Mouse (Mus musculus) kidney, postnatal 10 days (tissue): ENCODE results near the gene Mrpl32.
A peak's percentile ranks its signal among the peaks of the same experiment; 100 is the strongest.

Experiments
- DNase-seq: peaks from one replicate; pipeline ENCODE4 v3.0.0; 2021; ENCODE audit warnings: mixed read lengths

Mrpl32 gene

GRCm38 (mm10) chr13:14612926-14613529 is at the start of gene Mrpl32, which contains the start of gene Psma2:
Gene Mrpl32 (minus strand): TSS chr13:14613165.
Gene Psma2 (plus strand): TSS chr13:14613240.
- DNase-seq: peak; percentile 97

- peak; percentile 34 for DNase-seq
Measured at GRCm38 (mm10) chr13:14649301-14649700, 36.3 kb upstream of the Mrpl32 start.

- DNase-seq: no peak
Measured at GRCm38 (mm10) chr13:14639998-14640397, 27.0 kb upstream of the Mrpl32 start.

- peak; percentile 97 for DNase-seq
Measured at GRCm38 (mm10) chr13:14629726-14630641, 17.0 kb upstream of the Mrpl32 start, which contains the start of gene AW209491. Gene AW209491 (plus strand): TSS chr13:14630154.

- peak; percentile 79 for DNase-seq
Measured at GRCm38 (mm10) chr13:14618724-14619123, 5.8 kb upstream of the Mrpl32 start.

GRCm38 (mm10) chr13:14613553-14613952 is 588 bp upstream of the Mrpl32 start:
- no peak for DNase-seq

GRCm38 (mm10) chr13:14612463-14612862 is 502 bp downstream of the Mrpl32 start:
- no peak for DNase-seq

- no peak for DNase-seq
Measured at GRCm38 (mm10) chr13:14607616-14608015, 5.3 kb downstream of the Mrpl32 start.

GRCm38 (mm10) chr13:14602744-14603143 is 10.2 kb downstream of the Mrpl32 start:
- DNase-seq: no peak

GRCm38 (mm10) chr13:14580392-14580791 is 32.6 kb downstream of the Mrpl32 start:
- DNase-seq: no peak

GRCm38 (mm10) chr13:14574128-14574527 is 38.8 kb downstream of the Mrpl32 start:
- DNase-seq: no peak

GRCm38 (mm10) chr13:14561336-14561735 is 51.6 kb downstream of the Mrpl32 start:
- DNase-seq: no peak
